Mouse (Mus musculus) B cell, adult 67 days (primary cell): ENCODE results near the gene Enho. TPM values are rescaled to one million over a fixed set of nuclear protein-coding genes. Genes with fewer than 3 reads are reported as not detected.

ENCODE experiments used
- total RNA-seq, 2 experiments: library from RNA; stranded (reverse); gene quantifications; 4 replicates each; pipeline ENCODE4 v1.2.4; 2023

Gene Enho
- not detected for total RNA-seq

DNA sequence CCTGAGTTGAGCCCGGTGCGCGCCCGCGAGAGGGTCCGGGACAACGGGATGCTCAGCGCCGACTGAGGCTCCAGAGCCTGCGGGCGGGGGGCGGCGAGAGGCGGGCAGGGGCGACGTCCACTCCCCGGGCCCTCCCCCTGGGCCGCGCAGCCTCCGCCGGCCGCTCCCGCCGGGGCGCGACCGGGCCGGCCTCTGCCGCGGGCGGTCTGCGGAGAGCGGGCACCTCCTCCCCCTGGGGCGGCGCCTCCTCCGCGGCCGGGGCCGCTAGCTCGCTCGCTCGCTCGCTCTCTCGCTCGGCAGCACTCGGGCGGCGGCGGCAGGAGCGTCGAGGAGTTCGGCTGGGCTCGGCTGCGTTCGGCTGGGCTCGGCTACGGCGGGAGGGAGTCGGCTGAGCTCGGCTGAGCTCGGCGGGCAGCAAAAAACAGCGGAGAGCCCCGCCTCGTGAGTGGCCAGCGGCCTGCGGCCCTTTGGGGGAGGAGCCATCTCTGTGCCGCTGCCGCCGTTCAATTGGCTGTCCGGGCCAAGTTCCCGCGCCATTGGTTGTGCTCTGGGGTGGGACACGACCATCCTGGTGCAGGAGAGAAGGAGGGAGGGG lies at the start of gene Enho:
Gene Enho, minus strand, starts transcription at position 412 of the 595 bp plus-strand sequence.

Other genes with a start within 250 kb of the Enho start
- 1 to 10 TPM; 4.0 to 4.8 TPM for gene Kif24, start 175.4 kb downstream of the Enho start, total RNA-seq
- gene Nudt2, start 175.2 kb downstream of the Enho start, total RNA-seq, result 1 to 10 TPM; 4.0 to 9.0 TPM
- not detected for gene AI464131, start 137.2 kb downstream of the Enho start, total RNA-seq
- under 1 TPM in 1 of 2 experiments, not detected in 1; 0.99 TPM for gene 1110017D15Rik, start 123.0 kb downstream of the Enho start, total RNA-seq
- 10 to 100 TPM; 12.2 to 12.6 TPM for gene Fam219a, start 70.8 kb downstream of the Enho start, total RNA-seq
- gene Dnaic1, start 70.5 kb downstream of the Enho start, total RNA-seq, result not detected
- gene Cntfr, start 56.8 kb upstream of the Enho start, total RNA-seq, result not detected
- 10 to 100 TPM; 12.5 to 32.1 TPM for gene Il11ra1, start 59.7 kb upstream of the Enho start, total RNA-seq
- 10 to 100 TPM; 29.2 to 38.9 TPM for gene Rpp25l, start 73.2 kb upstream of the Enho start, total RNA-seq
- gene Dctn3, start 82.8 kb upstream of the Enho start, total RNA-seq, result 10 to 100 TPM; 43.5 to 53.2 TPM
- gene Arid3c, start 90.8 kb upstream of the Enho start, total RNA-seq, result not detected
- gene Galt, start 114.9 kb upstream of the Enho start, total RNA-seq, result 10 to 100 TPM; 60.1 to 63.1 TPM
- 10 to 100 TPM; 19.9 to 23.4 TPM for gene Sigmar1, start 115.8 kb upstream of the Enho start, total RNA-seq
- gene Ccl27a, start 133.9 kb upstream of the Enho start, total RNA-seq, result 10 to 100 TPM; 12.8 to 13.9 TPM